Mouse (Mus musculus) heart, adult 2 months (tissue): ENCODE results near the gene Pdzd7. TPM values are rescaled to one million over a fixed set of nuclear protein-coding genes. Genes with fewer than 3 reads are reported as not detected.
A peak's percentile ranks its signal among the peaks of the same experiment; 100 is the strongest.

Experiments
- DNase-seq, 2 experiments: peaks; one replicate each; pipeline ENCODE4 v3.0.0; 2021
- H3K27ac ChIP-seq: fragments of 200-600 bp; 2 replicates; pipeline ENCODE4 v1.8.1; 2022
- H3K27me3 ChIP-seq: fragments of 200-500 bp; 2 replicates; pipeline ENCODE4 v1.6.1; 2012; ENCODE audit warnings: mild to moderate bottlenecking, low read length, inconsistent platforms, mixed read lengths; ENCODE audit not compliant: control insufficient read depth, insufficient read depth
- H3K36me3 ChIP-seq: fragments of 200-500 bp; 2 replicates; pipeline ENCODE4 v1.6.1; 2012; ENCODE audit warnings: low read length, inconsistent platforms; ENCODE audit not compliant: control insufficient read depth, insufficient read depth
- H3K4me1 ChIP-seq: fragments of 200-500 bp; 2 replicates; pipeline ENCODE4 v1.6.1; 2011; ENCODE audit warnings: low read length; ENCODE audit not compliant: control insufficient read depth, insufficient read depth
- H3K4me3 ChIP-seq: fragments of 200-600 bp; 2 replicates; pipeline ENCODE4 v1.8.1; 2022
- H3K79me2 ChIP-seq: fragments of 200-500 bp; replicated peaks from 2 replicates; pipeline ENCODE4 v1.6.1; 2012; ENCODE audit warnings: mild to moderate bottlenecking, inconsistent platforms, low read length, moderate library complexity, mixed read lengths; ENCODE audit not compliant: control insufficient read depth, insufficient read depth
- H3K9ac ChIP-seq: fragments of 200-500 bp; 2 replicates; pipeline ENCODE4 v1.6.1; 2012; ENCODE audit warnings: low read depth, mild to moderate bottlenecking, control low read depth, inconsistent platforms, low read length, mixed read lengths
- CTCF ChIP-seq: fragments of 200-600 bp; IDR thresholded peaks from 2 replicates; pipeline ENCODE4 v1.8.1; 2022; ENCODE audit warnings: antibody characterized with exemption, mild to moderate bottlenecking, moderate library complexity
- EP300 ChIP-seq: fragments of 200-500 bp; IDR thresholded peaks from 2 replicates; pipeline ENCODE4 v1.6.1; 2011; ENCODE audit warnings: low read depth, low read length, control low read depth; ENCODE audit not compliant: insufficient read depth
- POLR2A ChIP-seq: fragments of 200-500 bp; IDR thresholded peaks from 2 replicates; pipeline ENCODE4 v1.6.1; 2011; ENCODE audit warnings: mild to moderate bottlenecking, low read depth, low read length, control low read depth; ENCODE audit not compliant: insufficient read depth
- WGBS: fragments of 180-500 bp; shearing (Covaris S2); methylation state at CpG from one replicate; pipeline ENCODE4 v1.1.7; 2018; 5-methylcytosine and 5-hydroxymethylcytosine counted together
- intact Hi-C: fragments of 180-260 bp; cut with DNase I; formaldehyde crosslinking; loops from one replicate; pipeline ENCODE4 v1.15.1; 2025
- polyA plus RNA-seq: library from polyadenylated mRNA; depleted of rRNA; stranded (reverse); fragments of >200 nt; gene quantifications from 2 replicates; pipeline ENCODE4 v1.2.3, GENCODE M21; 2012
- total RNA-seq, 2 experiments: library from RNA; stranded (reverse); gene quantifications; 2 replicates each; pipeline ENCODE4 v1.2.3; 2021

Pdzd7 gene
- total and polyA plus RNA-seq, 3 experiments: 0.08 to 0.43 TPM; not detected in 1

DNA sequence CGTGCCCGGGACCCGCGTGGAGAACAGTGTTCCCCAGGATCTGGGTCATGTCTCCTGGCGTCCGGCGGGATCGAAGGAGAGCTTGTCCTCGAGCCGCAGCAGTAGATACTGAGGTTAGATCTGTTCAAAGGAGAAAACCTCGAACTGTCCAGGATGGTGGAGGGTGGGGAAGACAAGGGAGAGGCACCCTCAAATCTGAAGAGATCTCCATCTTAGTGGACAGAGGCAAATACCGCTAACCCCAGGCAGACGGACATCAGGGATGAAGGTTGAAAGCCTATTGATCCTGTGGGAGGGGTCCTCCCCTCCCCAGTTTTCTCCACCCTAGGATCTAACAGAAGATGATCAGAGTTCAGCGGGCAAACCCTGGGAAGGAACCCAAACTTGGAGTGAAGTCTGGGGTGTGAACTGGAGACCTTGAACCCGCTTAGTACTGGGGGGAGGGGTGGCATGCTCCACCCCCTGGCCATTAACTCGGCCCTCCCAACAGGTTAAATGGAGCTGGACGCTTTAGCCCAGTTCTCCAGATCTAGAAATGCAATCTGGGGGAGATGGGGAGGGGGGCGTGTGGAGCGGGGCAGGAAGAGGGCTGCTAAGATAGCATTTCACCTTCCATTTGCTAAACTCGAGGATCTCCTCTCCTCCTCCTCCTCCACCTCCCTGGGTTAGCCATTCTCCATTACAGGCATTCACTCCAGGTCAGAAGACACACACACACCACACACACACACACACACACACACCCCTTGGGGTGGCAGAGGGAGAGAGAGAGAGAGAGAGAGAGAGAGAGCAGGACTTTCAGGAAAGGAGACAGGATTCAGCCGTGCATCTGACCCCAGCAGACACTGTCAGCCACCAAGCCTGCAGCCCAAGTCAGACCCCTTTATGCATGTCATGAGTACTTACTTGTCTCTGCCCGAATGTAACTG lies 55.7 kb downstream of the Pdzd7 start:
- Histone ChIP-seq H3K79me2 (no peaks in the 10 kb centered on the region), H3K27ac (no peak overlapping the region), H3K4me1 (peaks cover 3% of the 10 kb centered on the region; the same call in 1 of the 2 replicates), H3K36me3 (no peaks in the 10 kb centered on the region), H3K4me3 (peak overlapping the region; percentile 52), H3K9ac (peak overlapping the region; percentile 62), H3K27me3 (peaks cover 3% of the 10 kb centered on the region; the same call in 1 of the 2 replicates)
- intact Hi-C loops: no loop called here
- no peak for DNase-seq
- 22% methylated on average over 22 of the region's 22 CpGs for WGBS
- TF ChIP-seq EP300 (no peak), POLR2A (no peak), CTCF (no peak)

DNA sequence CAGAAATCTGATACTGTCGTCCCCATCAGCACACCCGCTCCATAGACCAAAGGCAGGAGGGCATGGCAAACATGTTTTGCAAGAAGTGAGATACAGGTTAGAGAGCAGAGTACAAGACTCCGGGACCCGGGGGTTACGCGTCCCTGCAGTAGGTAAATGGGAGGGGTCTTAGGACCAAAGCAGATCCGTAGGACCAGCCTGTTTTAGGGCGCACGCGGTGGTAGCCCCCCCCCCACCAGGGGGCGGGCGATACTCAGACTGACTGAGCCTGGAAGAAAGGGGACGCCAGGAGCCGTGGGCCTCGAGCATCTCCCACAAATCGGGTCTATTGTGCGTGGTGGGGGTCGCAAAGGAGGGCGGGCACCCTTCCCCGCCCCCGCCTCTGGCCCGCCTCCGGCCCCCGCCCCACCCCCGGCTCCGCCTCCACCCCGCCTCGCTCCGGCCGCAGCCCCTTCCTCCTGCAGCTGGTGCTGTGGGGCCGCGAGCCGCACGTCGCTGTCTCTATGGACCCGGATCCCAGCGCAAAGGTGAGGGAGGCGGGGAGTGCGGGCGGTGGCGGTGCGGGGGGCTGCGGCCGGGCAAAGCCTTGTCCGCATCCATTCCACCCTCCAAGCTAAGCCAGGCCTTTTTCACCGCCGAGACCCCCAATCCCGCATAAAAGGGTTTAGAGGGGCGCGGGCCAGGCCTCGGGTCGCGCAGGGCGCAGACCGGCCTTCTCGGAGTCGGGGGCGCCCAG lies 56.5 kb downstream of the Pdzd7 start, which contains the start of gene Sema4g:
Gene Sema4g, plus strand, starts transcription at position 271 of the 736 bp plus-strand sequence.
- WGBS: 2% methylated on average over 57 of the region's 58 CpGs

DNA sequence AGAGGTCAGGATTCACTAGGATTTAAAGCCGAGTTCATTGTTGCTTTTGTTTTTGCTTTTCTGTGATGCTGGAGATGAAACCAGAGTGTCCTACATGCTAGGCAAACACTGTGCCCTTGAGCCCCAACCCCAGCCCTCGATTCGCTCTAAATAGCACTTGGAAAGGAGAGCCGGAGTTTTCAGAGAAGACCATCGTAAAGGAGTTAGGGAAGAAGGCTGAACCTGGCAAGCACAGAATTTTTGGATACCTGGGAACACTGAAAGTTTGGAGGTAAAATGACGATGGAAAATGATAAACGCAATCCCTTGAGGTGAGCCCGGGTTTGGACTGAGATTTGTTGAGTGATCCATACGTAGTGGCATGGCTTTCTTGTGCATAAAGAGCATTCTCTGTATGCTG lies 57.2 kb downstream of the Pdzd7 start:
- intact Hi-C loops: no loop called here
- no peak overlapping the region for H3K4me3 ChIP-seq
- H3K36me3 ChIP-seq: no peaks in the 10 kb centered on the region
- TF ChIP-seq EP300: no peak
- no peak for TF ChIP-seq POLR2A
- TF ChIP-seq CTCF: no peak
- no peak overlapping the region for H3K27ac ChIP-seq
- H3K27me3 ChIP-seq: peaks cover 3% of the 10 kb centered on the region; the same call in 1 of the 2 replicates
- H3K9ac ChIP-seq: no peak overlapping the region
- no peaks in the 10 kb centered on the region for H3K79me2 ChIP-seq
- 37% methylated on average over 9 of the region's 9 CpGs for WGBS
- DNase-seq: no peak
- peaks cover 3% of the 10 kb centered on the region; the same call in 1 of the 2 replicates for H3K4me1 ChIP-seq

More for the DNA sequence above, 56.5 kb downstream of the Pdzd7 start, which contains the start of gene Sema4g:
- H3K27ac ChIP-seq: no peak within 1 kb of the TSS
- intact Hi-C loops: no loop called here
- peaks cover 3% of the 10 kb centered on the region; the same call in 1 of the 2 replicates for H3K27me3 ChIP-seq
- H3K4me1 ChIP-seq: peaks cover 3% of the 10 kb centered on the region; the same call in 1 of the 2 replicates
- H3K79me2 ChIP-seq: no peaks in the 10 kb centered on the region
- no peaks in the 10 kb centered on the region for H3K36me3 ChIP-seq
- TF ChIP-seq EP300: no peak
- TF ChIP-seq CTCF: peak; percentile 69
- H3K9ac ChIP-seq: peak within 1 kb of the TSS; percentile 62
- peak within 1 kb of the TSS; percentile 52 for H3K4me3 ChIP-seq
- peak; percentile 28 to 56 for DNase-seq

DNA sequence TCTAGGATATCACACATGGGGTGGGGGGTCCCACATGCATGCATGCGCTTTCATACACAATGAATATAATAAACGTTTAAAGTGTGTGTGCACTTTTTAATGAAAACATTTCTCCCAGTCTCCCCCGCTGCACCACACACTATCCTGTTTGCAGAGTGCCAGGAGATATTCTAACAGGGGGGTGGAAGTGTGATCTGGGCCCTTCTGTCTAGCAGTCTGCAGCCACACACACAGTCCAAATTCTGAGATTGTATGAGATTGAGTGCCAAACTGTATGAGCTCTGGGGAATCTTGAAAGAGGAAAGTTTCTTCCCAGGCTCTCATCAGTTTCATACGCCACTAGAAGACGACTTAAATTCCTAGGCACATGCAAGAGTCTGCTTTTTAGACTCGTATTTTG lies 57.7 kb downstream of the Pdzd7 start:
- no peak overlapping the region for H3K9ac ChIP-seq

DNA sequence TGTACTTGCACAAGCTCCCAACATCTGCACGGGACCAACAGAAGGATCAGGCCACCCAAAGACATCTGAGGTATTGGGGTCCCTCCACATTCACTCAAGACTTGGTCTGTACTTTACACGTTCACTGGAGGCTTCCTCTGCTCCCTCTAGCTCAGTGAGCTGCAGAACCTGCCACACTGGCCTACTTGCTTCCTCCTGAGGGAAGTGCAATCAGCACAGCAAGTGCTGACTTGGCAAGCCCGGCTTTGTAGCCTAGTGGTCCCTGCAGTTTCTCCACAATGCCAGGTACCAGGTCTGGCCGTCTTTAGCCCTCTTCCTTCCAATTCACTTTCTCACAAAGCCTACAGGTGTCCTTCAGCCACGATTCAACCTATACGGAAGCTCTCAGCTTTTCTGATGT lies 58.5 kb downstream of the Pdzd7 start:
- Histone ChIP-seq H3K27ac (no peak overlapping the region), H3K79me2 (no peaks in the 10 kb centered on the region), H3K27me3 (peaks cover 3% of the 10 kb centered on the region; the same call in 1 of the 2 replicates), H3K4me3 (no peak overlapping the region), H3K9ac (no peak overlapping the region), H3K4me1 (peaks cover 5% of the 10 kb centered on the region; the same call in 1 of the 2 replicates), H3K36me3 (no peaks in the 10 kb centered on the region)
- no peak for DNase-seq
- 78% methylated on average over 6 of the region's 6 CpGs for WGBS
- intact Hi-C loops: no loop called here
- TF ChIP-seq EP300 (no peak), CTCF (no peak), POLR2A (no peak)

More for the DNA sequence above, 57.7 kb downstream of the Pdzd7 start:
- TF ChIP-seq EP300 (no peak), CTCF (no peak), POLR2A (no peak)
- intact Hi-C loops: no loop called here
- Histone ChIP-seq H3K4me1 (peaks cover 3% of the 10 kb centered on the region; the same call in 1 of the 2 replicates), H3K27me3 (peaks cover 3% of the 10 kb centered on the region; the same call in 1 of the 2 replicates), H3K36me3 (no peaks in the 10 kb centered on the region), H3K27ac (no peak overlapping the region), H3K4me3 (no peak overlapping the region), H3K79me2 (no peaks in the 10 kb centered on the region)
- 73% methylated on average over 6 of the region's 6 CpGs for WGBS
- DNase-seq: no peak
